Mouse (Mus musculus) lung, adult 18-20 months (tissue): Measurements from ENCODE around the gene Sec14l3.
"Not testable (repeated sequence)": the region's sequence is repeated elsewhere in the genome, so short reads cannot be mapped to it uniquely, and the experiment has no call there.

Experiments used
- DNase-seq, 2 experiments: peaks; one replicate each; pipeline ENCODE4 v3.0.0; 2022; ENCODE audit warnings: mixed read lengths in 2 of 2

Sec14l3 gene

DNA sequence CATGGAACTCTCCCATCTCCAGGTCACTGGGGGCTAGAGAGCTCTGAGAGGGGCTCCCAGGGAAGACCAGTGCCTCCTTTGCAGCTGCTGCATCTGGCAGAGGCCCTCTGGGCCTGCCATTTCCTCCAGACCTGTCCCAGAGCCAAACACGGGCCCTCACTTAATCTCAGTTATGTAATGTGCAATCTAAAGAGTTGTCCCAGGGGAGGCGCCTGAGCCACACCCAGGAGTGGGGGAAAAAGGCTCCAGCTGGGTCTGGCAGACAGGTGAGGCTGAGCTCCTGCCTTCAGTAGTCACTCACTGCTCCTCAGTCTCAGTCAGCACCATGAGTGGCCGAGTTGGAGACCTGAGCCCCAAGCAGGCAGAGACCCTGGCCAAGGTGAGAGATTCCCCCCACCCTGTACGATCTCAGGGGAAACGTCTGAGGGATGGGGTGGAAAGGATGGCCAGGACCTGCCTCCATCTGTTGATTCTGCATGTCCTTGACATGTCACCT, at the start of gene Sec14l3:
Gene Sec14l3, plus strand, starts transcription at position 215 of the 496 bp plus-strand sequence.
- DNase-seq, result peak; percentile 86 to 91

DNA sequence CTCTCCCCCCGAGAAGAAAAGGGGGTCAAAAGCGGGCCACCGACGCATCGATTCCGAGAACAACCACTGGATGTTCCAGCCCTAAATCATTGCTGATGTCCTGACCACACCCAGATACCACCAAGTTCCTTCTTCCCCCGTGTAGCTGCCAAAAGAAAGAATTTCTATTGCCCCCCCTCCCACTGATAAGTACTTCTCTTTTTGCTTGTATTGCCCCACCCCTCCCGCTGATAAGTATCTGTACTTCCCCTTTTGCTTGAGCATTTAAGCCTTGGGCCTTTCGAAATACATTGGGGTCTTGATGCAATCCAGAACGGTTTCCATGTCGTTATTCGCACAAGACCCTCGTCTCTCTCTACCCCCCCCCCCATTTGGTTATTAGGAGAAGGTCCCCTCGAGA, 48.8 kb upstream of the Sec14l3 start:
- not testable (repeated sequence) for DNase-seq

DNA sequence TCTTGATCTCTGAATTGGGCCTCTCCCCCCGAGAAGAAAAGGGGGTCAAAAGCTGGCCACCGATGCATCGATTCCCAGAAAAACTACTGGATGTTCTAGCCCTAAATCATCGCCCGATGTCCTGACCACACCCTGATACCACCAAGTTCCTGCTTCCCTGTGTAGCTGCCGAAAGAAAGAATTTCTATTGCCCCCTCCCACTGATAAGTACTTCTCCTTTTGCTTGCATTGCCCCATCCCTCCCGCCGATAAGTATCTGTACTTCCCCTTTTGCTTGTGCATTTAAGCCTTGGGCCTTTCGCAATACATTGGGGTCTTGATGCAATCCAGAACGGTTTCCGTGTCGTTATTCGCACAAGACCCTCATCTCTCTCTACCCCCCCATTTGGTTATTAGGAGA, 42.5 kb upstream of the Sec14l3 start:
- not testable (repeated sequence) for DNase-seq

DNA sequence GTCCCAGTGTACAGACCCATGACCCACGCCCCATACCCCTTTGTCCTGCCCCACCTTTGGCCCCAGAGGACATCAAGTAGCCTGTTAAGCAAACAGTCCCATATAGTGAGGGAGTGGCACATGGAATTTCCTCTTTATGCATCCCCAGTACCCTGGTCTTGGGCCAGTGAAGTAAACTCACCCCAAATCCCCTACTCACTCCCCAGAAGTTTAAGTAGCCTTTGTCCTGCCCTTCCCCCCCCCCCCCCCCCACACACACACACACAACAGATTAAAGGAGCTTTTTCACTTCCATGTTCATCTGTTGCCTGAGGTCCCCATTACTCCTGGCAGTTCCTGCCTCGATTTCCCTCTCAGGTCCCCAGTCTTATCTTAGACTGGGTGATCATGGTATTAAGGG, 41.3 kb upstream of the Sec14l3 start:
- no peak for DNase-seq

DNA sequence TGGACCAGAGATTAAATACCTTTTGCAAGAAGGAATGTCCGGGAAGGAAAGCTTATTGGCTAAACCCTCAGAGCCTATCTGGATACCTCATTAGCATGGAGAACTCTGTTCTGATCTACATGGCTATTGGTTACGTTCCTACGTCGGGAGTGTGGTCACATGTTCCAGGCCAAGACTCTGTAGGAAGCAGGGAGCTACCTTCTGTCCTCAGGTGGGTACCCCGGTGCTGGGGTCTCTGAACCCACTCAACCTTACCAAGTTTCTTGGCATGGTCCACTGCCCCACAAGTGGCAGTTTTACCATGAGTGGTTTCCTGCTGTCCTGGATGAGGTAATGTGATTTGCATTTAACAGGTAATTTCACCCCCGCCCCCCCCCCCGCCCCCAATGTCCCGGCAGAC, 37.6 kb upstream of the Sec14l3 start:
- DNase-seq, result no peak

DNA sequence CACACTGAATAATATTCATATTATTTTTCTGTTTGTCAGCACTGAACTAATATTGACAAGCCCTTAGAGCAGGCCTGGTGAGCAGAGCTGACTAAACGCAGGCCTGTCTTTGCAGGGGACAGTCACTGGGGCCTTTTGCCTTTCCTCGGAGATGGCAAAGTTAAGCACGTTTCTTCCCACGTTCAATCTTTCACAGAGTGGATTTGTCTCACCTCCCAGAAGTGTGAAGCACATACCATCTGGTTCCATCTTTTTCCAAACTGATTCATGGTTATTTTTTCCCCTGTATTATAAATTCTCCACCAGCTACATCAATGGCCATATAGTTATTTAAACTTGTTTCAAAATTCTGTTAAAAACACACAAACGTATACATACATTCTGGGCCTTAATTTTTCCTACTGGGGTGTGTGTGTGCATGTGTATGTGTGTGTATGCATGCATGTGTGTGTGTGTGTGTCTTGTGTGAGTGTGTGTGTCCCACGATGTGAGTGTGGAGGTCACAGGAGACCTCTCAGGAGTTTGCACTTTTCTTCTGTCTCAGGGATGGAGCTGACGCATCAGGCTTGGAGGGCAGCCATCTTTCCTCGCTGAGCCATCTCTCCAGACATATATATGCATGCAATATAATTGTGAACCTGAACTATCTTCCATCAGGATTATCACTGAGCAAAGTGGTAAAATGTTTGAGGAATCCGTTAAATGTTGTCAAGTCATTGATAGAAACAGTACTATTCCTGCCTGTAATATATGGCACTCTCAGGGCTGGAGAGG, 36.9 kb upstream of the Sec14l3 start:
- no peak for DNase-seq

DNA sequence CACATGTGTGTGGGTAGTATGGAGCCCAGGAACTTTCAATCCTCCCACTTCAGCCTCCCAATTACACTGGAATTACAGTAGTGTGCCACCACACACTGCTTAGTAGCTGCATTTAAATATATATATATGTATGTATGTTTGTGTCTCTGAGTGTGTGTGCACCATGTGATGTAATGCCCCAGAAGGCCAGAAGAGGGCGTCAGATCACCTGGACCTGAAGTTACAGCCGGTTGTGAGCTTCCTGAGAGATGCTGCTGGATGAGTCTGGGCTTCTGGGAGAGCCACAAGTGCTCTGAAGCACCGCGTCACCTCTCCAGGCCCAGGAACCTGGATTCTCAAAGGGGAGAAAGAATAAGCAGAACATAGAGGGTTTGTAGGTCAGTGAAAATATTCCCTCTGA, 35.3 kb upstream of the Sec14l3 start:
- DNase-seq, result no peak

DNA sequence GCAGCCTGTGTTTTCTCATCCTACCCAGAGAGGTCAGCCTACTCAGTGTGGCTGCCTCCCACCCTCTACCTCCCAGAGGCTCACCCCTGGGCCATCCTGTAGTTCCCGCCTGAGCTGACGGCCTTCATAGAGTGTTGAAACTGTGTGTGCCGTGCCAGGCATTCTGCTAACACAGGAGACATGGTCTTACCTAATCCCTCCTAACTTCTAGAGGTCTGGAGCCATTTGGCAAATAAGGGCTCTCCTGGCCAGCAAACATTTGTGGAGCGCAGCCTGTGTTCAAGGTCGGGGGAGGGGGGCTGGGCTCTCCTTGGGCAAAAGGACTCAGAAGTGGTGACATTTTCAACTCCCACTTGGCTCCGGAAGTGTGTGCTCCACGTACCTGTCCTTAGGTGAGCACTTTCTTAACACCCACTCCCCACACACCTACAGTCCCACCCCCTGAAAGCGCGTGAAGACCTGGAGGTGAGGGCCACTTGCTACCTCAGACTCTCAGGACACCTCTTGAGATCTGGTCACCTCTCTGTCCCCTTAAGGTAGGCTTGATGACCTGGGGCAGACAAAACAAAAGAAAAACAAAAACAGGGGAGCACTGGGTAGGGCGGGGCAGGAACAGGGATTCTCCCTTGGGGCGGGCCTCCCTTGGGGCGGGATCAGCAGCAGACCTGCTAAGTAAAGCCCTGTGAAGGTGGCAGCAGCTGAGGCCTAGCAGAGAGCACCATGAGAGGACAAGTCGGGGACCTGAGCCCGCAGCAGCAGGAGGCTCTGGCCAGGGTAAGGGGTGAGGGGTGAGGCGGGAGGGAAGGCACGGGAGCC, 33.3 kb upstream of the Sec14l3 start, which contains the start of gene Sec14l4:
Gene Sec14l4, plus strand, starts transcription at position 337 of the 816 bp plus-strand sequence.
- DNase-seq, result peak; percentile 85 to 90

DNA sequence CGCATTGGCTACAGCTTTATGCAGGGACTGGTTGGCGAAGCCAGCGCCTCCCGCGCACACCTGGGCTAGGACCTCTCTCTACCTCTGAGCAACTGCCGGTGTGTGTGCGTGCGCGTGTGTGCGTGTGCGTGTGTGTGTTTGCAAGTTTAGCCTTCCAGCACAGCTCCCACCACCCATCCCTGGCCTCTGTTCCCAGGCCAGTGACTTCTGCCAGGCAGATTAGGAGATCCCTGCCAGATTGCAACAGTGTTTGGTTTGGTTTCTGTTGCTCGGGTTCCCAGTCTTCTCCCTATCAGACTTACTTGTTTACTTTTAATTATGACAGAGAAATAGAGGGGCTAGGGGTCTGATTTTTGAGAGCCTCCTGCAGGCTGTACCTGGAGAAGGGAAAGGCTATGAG, 32.7 kb upstream of the Sec14l3 start:
- peak in 1 of 2 experiments; percentile 47 for DNase-seq

DNA sequence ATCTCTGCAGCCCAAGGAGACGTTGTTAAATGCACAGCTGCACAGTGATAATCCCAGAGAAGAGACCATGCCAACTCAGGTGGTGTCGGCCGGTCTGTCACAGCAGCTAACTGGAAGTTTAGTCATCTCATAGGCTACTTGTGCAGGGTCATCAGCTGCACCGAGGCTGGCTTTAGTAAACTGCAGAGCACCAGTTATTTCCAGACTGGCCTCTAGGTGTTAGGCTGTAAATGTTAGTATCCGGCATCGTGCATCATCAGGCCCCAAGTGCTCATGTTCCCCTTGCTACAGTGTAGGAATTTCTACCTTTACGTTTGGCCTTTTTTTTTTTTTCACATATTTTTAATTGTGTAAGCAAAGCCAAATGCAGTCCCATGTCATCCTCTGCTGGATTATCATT, 31.2 kb upstream of the Sec14l3 start:
- DNase-seq, result no peak

DNA sequence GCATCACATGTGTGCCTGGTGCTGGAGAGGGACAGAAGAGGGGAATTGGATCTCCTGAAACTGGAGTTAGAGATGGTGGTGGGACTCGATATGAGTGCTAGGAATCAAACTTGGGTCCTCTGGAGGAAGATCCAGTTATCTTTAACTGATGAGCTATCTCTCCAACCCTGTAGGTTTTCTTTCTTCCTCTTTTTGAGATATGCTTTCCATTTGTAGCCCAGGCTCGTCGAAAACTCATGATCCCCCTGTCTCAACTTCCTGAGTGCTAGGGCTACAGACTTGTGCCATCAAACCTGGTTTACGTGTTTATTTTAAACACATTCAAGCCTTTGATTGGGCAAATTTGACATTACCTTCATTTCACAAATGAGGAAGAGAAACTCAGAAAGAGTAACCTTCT, 30.5 kb upstream of the Sec14l3 start:
- DNase-seq, result no peak

DNA sequence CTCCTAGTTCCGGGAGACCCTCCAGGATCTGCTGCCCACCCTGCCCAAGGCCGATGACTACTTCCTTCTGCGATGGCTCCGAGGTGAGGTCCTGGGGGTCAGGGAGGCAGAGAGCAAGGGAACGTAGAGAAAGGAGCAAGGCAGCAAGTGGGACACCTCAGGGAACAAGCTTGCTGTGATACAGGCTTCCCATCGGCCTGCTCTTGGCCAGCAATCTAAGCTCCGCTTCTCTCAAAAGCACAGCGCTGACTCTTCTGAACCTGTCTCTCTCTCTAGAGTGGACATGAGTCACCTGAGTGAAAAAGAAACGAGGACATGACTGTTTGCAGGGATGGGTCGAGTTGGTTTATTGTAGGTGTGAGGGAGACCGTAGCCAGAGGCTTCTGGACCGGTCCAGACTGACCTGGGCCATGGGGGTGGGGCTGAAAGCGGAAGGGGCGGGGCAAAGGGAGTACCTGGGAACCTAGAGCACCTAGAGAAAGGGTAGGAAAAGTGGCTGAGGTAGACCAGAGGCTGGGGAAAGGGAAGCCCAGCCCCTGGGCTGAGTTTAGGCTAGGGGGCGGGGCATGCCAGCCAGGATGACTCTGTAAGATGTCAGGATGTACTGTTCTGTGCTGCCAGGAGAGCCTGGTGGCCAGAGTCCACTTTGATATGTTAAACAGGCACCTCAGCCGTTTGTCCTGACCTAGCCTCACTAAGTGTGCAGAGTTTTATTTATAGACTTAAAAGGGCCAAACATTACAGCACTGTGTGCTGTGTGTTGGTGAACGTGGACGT, 29.3 kb upstream of the Sec14l3 start:
- peak; percentile 47 to 77 for DNase-seq

DNA sequence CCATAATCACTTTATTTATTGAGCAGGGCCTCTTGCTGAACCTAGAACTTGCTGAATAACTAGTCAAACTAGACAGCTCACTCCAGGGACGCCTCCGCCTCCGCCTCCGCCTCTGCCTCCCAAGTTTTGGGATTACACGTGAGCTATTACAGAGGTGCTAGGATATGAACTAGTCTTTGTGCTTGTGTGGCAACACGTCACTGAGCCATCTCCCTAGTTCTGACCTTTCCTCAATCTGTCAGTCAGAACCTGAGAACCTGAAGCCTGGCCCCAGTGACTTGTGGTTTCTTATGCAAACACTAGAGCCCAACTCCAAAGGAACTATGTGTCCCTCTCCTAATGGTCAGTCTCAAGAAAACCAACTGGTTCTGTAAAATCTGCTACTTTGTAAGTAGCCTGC, 28.7 kb upstream of the Sec14l3 start:
- DNase-seq, result peak; percentile 72 to 86

DNA sequence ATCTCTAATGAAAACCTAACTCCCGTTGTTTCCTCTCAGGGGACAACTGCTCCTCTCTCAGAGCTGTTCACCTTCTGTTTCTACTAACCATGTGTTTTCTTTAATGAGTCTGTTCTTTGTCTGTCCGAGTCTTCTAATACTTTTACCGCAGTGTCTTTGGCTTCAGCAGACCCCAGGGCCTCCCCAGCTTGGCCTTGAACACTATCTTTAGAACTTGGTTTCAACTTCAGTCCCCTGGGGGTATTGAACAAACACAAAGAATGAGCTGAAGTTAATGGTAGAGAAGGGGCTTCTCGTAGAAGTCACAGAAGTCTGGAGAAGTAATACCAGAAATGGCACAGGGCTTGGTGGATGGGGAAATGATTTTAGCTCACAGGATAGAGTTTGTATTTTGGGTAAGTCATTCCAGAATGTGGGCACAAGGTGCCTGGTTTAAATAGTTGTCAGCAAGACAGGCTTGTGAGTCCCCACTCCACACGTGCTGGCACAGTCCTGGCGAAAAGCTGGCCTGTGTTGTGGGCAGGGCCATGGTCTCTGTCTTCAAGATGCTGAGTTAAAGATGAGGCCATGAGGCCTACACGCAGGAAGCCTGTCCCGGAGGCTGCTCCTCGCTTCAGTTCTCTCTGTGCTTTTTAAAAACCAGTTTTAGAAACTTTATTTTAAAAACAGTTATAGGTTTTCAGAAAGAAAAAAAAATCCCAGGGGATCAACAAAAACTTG, 28.1 kb upstream of the Sec14l3 start:
- DNase-seq, result no peak

DNA sequence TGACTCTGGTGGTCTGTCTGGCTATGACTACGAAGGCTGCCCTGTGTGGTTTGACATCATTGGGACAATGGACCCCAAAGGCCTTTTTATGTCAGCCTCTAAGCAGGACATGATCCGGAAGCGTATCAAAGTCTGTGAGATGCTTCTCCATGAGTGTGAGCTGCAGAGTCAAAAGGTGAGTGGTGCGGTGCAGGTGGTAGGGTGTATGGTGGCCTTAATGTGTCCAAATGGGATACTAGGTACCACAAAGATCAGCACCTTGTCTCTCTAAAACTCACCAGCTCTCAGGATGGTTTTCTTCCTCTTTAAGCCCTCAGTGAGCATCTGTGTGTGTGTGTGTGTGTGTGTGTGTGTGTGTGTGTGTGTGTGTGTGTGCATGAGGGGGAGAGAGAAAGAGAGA, 24.7 kb upstream of the Sec14l3 start:
- no peak for DNase-seq

DNA sequence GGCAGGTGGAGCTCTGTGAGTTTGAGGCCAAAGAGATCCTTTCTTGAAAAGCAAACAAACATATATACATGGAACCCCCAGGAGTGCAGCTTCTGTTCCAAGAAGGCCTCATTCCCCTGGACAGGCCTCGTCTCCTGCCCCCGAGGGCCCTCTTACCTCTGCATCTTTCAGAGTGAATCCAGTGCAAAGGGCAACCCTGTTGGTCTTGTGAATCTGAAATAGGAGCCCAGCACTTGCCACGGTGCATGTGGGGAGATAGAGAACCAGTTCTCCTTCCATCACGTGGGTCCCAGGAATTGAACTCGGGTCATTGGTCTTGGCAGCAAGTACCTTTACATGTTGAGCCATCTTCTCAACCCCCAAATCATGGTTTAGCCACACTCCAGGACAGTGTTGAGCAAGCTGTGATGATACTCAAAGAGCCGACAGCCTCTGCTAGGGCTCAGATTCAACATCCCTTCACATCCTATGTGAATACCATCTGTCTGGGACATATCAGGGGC, 23.5 kb upstream of the Sec14l3 start:
- DNase-seq, result no peak

DNA sequence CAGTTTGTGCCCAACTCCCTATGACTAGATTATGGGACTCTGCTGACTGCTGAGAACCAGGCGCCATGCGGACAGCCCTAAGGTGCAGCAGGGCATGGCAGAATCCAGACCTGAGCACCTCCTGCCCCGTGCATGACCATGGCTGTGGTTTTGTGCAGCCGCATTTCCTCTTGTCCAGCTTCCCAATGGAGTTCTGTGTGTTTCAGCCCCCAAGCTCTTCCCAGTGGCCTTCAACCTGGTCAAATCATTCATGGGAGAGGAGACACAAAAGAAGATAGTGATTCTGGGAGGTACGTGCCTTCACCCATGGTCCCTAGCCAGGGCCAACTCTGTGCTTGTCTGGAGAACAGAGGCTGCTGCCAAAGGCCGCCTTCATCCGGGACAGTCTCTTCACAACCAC, 21.6 kb upstream of the Sec14l3 start:
- no peak for DNase-seq

DNA sequence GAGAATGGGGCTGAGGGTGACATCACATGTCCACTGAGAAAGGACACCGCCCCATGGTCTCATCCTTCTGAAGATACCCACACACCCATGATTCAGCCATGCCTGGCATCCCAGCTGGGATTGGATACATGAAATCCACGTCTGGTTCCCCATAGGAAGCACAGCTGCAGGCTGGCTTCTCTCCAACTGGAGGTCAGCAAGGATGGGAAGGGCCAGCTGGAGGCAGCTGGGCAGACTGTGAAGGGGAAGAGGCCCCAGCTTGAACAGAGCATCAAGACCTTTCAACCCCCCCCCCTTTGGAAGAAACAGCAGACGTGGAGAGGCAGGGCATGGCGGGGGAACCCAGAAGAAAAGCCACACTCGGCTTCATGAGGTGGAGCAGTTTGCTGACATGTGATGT, 18.1 kb upstream of the Sec14l3 start:
- no peak for DNase-seq

DNA sequence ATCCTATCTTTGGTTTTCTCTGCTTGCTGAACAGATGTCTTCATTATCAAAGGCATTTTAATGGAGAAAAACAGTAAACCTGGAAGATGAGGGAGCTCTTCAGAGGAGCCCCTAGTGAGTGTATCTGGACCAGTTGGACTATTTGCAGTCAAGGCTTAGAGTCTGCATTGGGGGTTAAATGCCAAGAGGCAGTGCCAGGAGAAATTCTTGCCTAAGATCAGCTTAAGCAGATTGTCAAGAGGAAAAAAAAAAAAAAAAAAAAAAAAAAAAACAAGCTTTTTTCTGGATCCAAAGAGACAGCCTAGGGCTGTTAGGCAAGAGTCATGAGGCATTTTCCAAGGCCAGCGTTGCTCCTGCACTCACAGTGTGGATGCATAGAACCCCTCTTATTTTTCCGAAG, 16.9 kb upstream of the Sec14l3 start:
- no peak for DNase-seq

DNA sequence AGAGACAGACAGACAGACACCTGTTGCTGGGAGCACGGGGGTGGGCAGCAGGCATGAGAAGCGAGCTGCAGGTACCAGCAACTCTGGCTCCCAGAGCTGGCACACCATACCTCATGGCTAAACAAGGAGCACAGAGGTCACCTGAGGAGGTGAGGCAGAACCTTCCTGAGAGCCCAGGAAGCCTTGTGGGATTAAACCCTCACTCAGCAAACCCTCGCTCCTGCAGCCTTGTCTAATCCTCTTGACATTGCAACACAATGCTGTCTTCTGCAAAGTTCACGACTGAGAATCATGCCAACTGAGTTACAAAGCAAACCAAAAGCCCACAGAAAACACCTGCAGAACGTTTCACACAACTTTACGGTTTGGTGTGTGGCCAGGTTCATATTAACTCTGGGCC, 16.2 kb upstream of the Sec14l3 start:
- no peak for DNase-seq

DNA sequence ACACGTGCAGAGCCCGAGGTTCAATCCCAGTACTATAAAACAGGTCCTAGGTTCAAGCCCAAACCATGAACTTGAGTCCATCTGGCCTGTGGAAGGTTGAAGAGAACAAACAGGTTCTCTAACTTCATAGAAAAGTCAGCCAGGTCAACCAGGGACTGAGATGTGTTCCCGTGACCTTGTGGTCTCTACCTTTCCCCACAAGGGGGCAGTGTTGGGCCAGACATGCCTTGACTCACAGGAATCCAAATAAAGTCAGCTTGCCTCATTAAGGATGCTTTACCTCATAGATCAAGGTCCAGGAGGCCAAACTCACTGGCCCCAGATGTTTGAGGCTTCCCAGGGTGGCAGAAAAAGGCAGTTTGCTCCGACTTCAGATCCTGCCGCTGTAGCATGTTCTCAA, 11.1 kb upstream of the Sec14l3 start:
- peak; percentile 74 to 85 for DNase-seq
